Mouse (Mus musculus): ENCODE data around the gene Cers2. TPM values are rescaled to one million over a fixed set of nuclear protein-coding genes. Genes with fewer than 3 reads are reported as not detected.

The Cers2 gene
- 92.7 and 101 TPM in 2 replicates for polyA plus RNA-seq (2015; fragmentation: Nextera tagmentation; extraction: Ambion mirVana)

- Histone ChIP-seq H3K9me3 (no peaks in the 10 kb centered on the region), H3K36me3 (no peaks in the 10 kb centered on the region), H3K4me2 (peak within 1 kb of the TSS; percentile 82), H3K4me1 (replicated peaks) (peaks cover 34% of the 10 kb centered on the region), H3K27ac (replicated peaks) (peak within 1 kb of the TSS; percentile 88), H3K27me3 (no peaks in the 10 kb centered on the region), H3K4me3 (peak within 1 kb of the TSS; percentile 71), H3K9ac (peak within 1 kb of the TSS; percentile 88)
- WGBS, result 3% methylated on average over 27 of the region's 27 CpGs
- peak; percentile 6; the same call in 1 of the 2 replicates for ATAC-seq (ENCODE audit: low FRiP score, low read depth)
Observed at GRCm38 (mm10) chr3:95314486-95315093, at the start of gene Cers2. Gene Cers2 (plus strand): TSS chr3:95314791.

GRCm38 (mm10) chr3:95266052-95266451 lies 48.5 kb upstream of the Cers2 start:
- no peak for ATAC-seq (ENCODE audit: low FRiP score, low read depth)
- H3K27ac ChIP-seq (replicated peaks), result no peak overlapping the region
- H3K4me1 ChIP-seq (replicated peaks), result no peaks in the 10 kb centered on the region
- no peak overlapping the region for H3K4me3 ChIP-seq
- 100% methylated on average over 3 of the region's 3 CpGs for WGBS
- H3K9me3 ChIP-seq, result no peaks in the 10 kb centered on the region
- no peak overlapping the region for H3K4me2 ChIP-seq
- H3K9ac ChIP-seq, result no peak overlapping the region
- H3K36me3 ChIP-seq, result peaks cover 62% of the 10 kb centered on the region
- H3K27me3 ChIP-seq, result no peaks in the 10 kb centered on the region

- H3K4me3 ChIP-seq, result no peak overlapping the region
- H3K9me3 ChIP-seq, result no peaks in the 10 kb centered on the region
- no peak for ATAC-seq (ENCODE audit: low FRiP score, low read depth)
- H3K27ac ChIP-seq (replicated peaks), result no peak overlapping the region
- H3K36me3 ChIP-seq, result peaks cover 50% of the 10 kb centered on the region
- no peak overlapping the region for H3K4me2 ChIP-seq
- H3K4me1 ChIP-seq (replicated peaks), result no peaks in the 10 kb centered on the region
- no peaks in the 10 kb centered on the region for H3K27me3 ChIP-seq
- H3K9ac ChIP-seq, result no peak overlapping the region
Observed at GRCm38 (mm10) chr3:95267855-95268254, 46.7 kb upstream of the Cers2 start.

- ATAC-seq (ENCODE audit: low FRiP score, low read depth), result no peak
- H3K9me3 ChIP-seq, result no peaks in the 10 kb centered on the region
- no peak overlapping the region for H3K4me2 ChIP-seq
- H3K4me3 ChIP-seq, result no peak overlapping the region
- H3K27ac ChIP-seq (replicated peaks), result no peak overlapping the region
- no peaks in the 10 kb centered on the region for H3K27me3 ChIP-seq
- H3K36me3 ChIP-seq, result peaks cover 33% of the 10 kb centered on the region
- no peaks in the 10 kb centered on the region for H3K4me1 ChIP-seq (replicated peaks)
- H3K9ac ChIP-seq, result no peak overlapping the region
- WGBS, result 91% methylated on average over 5 of the region's 5 CpGs
Observed at GRCm38 (mm10) chr3:95269789-95270188, 44.8 kb upstream of the Cers2 start.

- Histone ChIP-seq H3K27ac (replicated peaks) (no peak overlapping the region), H3K4me3 (no peak overlapping the region), H3K4me2 (no peak overlapping the region), H3K4me1 (replicated peaks) (no peaks in the 10 kb centered on the region), H3K9me3 (no peaks in the 10 kb centered on the region), H3K36me3 (peaks cover 29% of the 10 kb centered on the region), H3K27me3 (no peaks in the 10 kb centered on the region), H3K9ac (no peak overlapping the region)
- WGBS, result 89% methylated on average over 12 of the region's 12 CpGs
- ATAC-seq (ENCODE audit: low FRiP score, low read depth), result no peak
Observed at GRCm38 (mm10) chr3:95270766-95271364, 43.7 kb upstream of the Cers2 start.

GRCm38 (mm10) chr3:95273471-95273870 lies 41.1 kb upstream of the Cers2 start:
- Histone ChIP-seq H3K27ac (replicated peaks) (no peak overlapping the region), H3K36me3 (peaks cover 15% of the 10 kb centered on the region; the same call in 1 of the 2 replicates), H3K9ac (no peak overlapping the region), H3K4me1 (replicated peaks) (no peaks in the 10 kb centered on the region), H3K4me3 (no peak overlapping the region), H3K4me2 (no peak overlapping the region), H3K27me3 (no peaks in the 10 kb centered on the region), H3K9me3 (no peaks in the 10 kb centered on the region)
- WGBS, result 88% methylated on average over 5 of the region's 5 CpGs
- ATAC-seq (ENCODE audit: low FRiP score, low read depth), result 0 out of 2 replicates have a peak, but pooled peaks have one; percentile 20

GRCm38 (mm10) chr3:95274453-95274852 lies 40.1 kb upstream of the Cers2 start:
- Histone ChIP-seq H3K9ac (no peak overlapping the region), H3K27me3 (no peaks in the 10 kb centered on the region), H3K27ac (replicated peaks) (no peak overlapping the region), H3K4me3 (no peak overlapping the region), H3K36me3 (peaks cover 7% of the 10 kb centered on the region; the same call in 1 of the 2 replicates), H3K9me3 (no peaks in the 10 kb centered on the region), H3K4me2 (no peak overlapping the region), H3K4me1 (replicated peaks) (peaks cover under 1% of the 10 kb centered on the region; the same call in 1 of the 2 replicates)
- ATAC-seq (ENCODE audit: low FRiP score, low read depth), result no peak
- 93% methylated on average over 4 of the region's 4 CpGs for WGBS

GRCm38 (mm10) chr3:95275161-95275560 lies 39.4 kb upstream of the Cers2 start:
- H3K36me3 ChIP-seq, result 0 out of 2 replicates have a peak, but pooled peaks cover 6% of the 10 kb centered on the region
- no peaks in the 10 kb centered on the region for H3K9me3 ChIP-seq
- H3K4me2 ChIP-seq, result no peak overlapping the region
- 87% methylated on average over 6 of the region's 6 CpGs for WGBS
- no peak overlapping the region for H3K4me3 ChIP-seq
- H3K27me3 ChIP-seq, result no peaks in the 10 kb centered on the region
- ATAC-seq (ENCODE audit: low FRiP score, low read depth), result no peak
- no peak overlapping the region for H3K9ac ChIP-seq
- H3K4me1 ChIP-seq (replicated peaks), result peaks cover 7% of the 10 kb centered on the region; the same call in 1 of the 2 replicates
- no peak overlapping the region for H3K27ac ChIP-seq (replicated peaks)

GRCm38 (mm10) chr3:95276428-95276934 lies 38.1 kb upstream of the Cers2 start:
- WGBS, result 84% methylated on average over 5 of the region's 5 CpGs
- ATAC-seq (ENCODE audit: low FRiP score, low read depth), result no peak
- H3K4me2 ChIP-seq, result no peak overlapping the region
- 0 out of 2 replicates have a peak, but pooled peaks cover 6% of the 10 kb centered on the region for H3K36me3 ChIP-seq
- H3K9me3 ChIP-seq, result no peaks in the 10 kb centered on the region
- H3K9ac ChIP-seq, result no peak overlapping the region
- peaks cover 12% of the 10 kb centered on the region for H3K4me1 ChIP-seq (replicated peaks)
- H3K27me3 ChIP-seq, result no peaks in the 10 kb centered on the region
- H3K27ac ChIP-seq (replicated peaks), result no peak overlapping the region
- H3K4me3 ChIP-seq, result no peak overlapping the region

- ATAC-seq (ENCODE audit: low FRiP score, low read depth), result no peak
- no peak overlapping the region for H3K27ac ChIP-seq (replicated peaks)
- H3K36me3 ChIP-seq, result 0 out of 2 replicates have a peak, but pooled peaks cover 6% of the 10 kb centered on the region
- H3K4me3 ChIP-seq, result no peak overlapping the region
- 83% methylated on average over 1 of the region's 1 CpGs for WGBS
- H3K9me3 ChIP-seq, result no peaks in the 10 kb centered on the region
- peaks cover 13% of the 10 kb centered on the region for H3K4me1 ChIP-seq (replicated peaks)
- no peaks in the 10 kb centered on the region for H3K27me3 ChIP-seq
- H3K9ac ChIP-seq, result no peak overlapping the region
- no peak overlapping the region for H3K4me2 ChIP-seq
Observed at GRCm38 (mm10) chr3:95277149-95277551, 37.4 kb upstream of the Cers2 start.

- H3K36me3 ChIP-seq, result 0 out of 2 replicates have a peak, but pooled peaks cover 6% of the 10 kb centered on the region
- peak overlapping the region; percentile 94 for H3K27ac ChIP-seq (replicated peaks)
- no peaks in the 10 kb centered on the region for H3K9me3 ChIP-seq
- no peaks in the 10 kb centered on the region for H3K27me3 ChIP-seq
- no peak for ATAC-seq (ENCODE audit: low FRiP score, low read depth)
- peaks cover 34% of the 10 kb centered on the region for H3K4me1 ChIP-seq (replicated peaks)
- peak overlapping the region; percentile 97 for H3K4me2 ChIP-seq
- H3K9ac ChIP-seq, result peak overlapping the region; percentile 94
- peak overlapping the region; percentile 91 for H3K4me3 ChIP-seq
- 31% methylated on average over 8 of the region's 8 CpGs for WGBS
Observed at GRCm38 (mm10) chr3:95280747-95281146, 33.8 kb upstream of the Cers2 start.

All from hindbrain, embryonic 15.5 days (tissue).